Mouse (Mus musculus) stomach, embryonic 14.5 days (tissue): ENCODE data around the gene Ino80b. TPM values are rescaled to one million over a fixed set of nuclear protein-coding genes. Genes with fewer than 3 reads are reported as not detected.
A peak's percentile ranks its signal among the peaks of the same experiment; 100 is the strongest.

Experiments used
- ATAC-seq: fragments of 200-750 bp; cut with Nextera tagmentation; 2 replicates; pipeline ENCODE4 v1.8.0; 2017; ENCODE audit warnings: low read depth, moderate TSS enrichment; ENCODE audit not compliant: insufficient number of reproducible peaks, insufficient read depth, low FRiP score
- H3K27ac ChIP-seq: fragments of 300-500 bp; sonication (generic); 2 replicates; pipeline ENCODE4 v1.5.1; 2014; ENCODE audit warnings: mild to moderate bottlenecking, low read length, moderate library complexity, mixed read lengths
- H3K27me3 ChIP-seq: fragments of 300-500 bp; sonication (generic); 2 replicates; pipeline ENCODE4 v1.6.1; 2014; ENCODE audit warnings: low read length, control low read depth, mixed read lengths; ENCODE audit not compliant: control insufficient read depth, insufficient read depth
- H3K36me3 ChIP-seq: fragments of 300-500 bp; sonication (generic); 2 replicates; pipeline ENCODE4 v1.6.1; 2014; ENCODE audit warnings: mild to moderate bottlenecking, control low read depth, low read length, moderate library complexity, mixed read lengths; ENCODE audit not compliant: control insufficient read depth, insufficient read depth
- H3K4me1 ChIP-seq: fragments of 300-500 bp; sonication (generic); 2 replicates; pipeline ENCODE4 v1.6.1; 2014; ENCODE audit warnings: low read length, control low read depth, mixed read lengths; ENCODE audit not compliant: control insufficient read depth, insufficient read depth
- H3K4me2 ChIP-seq: fragments of 300-500 bp; sonication (generic); replicated peaks from 2 replicates; pipeline ENCODE4 v1.6.1; 2014; ENCODE audit warnings: low read depth, low read length, control low read depth
- H3K4me3 ChIP-seq: fragments of 300-500 bp; sonication (generic); 2 replicates; pipeline ENCODE4 v1.5.1; 2014; ENCODE audit warnings: low read depth, low read length, control low read depth
- H3K9ac ChIP-seq: fragments of 300-500 bp; sonication (generic); replicated peaks from 2 replicates; pipeline ENCODE4 v1.6.1; 2014; ENCODE audit warnings: low read depth, mild to moderate bottlenecking, control low read depth, low read length, moderate library complexity, mixed read lengths
- H3K9me3 ChIP-seq: fragments of 300-500 bp; sonication (generic); 2 replicates; pipeline ENCODE4 v1.6.1; 2016; ENCODE audit warnings: low read depth, low read length, control low read depth; ENCODE audit not compliant: control insufficient read depth
- WGBS: fragments of 180-500 bp; shearing (Covaris S2); extraction: QIAGEN DNeasy Blood & Tissue Kit; methylation state at CpG from one replicate; pipeline ENCODE4 v1.1.7; 2014; 5-methylcytosine and 5-hydroxymethylcytosine counted together
- polyA plus RNA-seq: library from polyadenylated mRNA; unstranded; fragments of >200 nt; fragmentation: Nextera tagmentation; extraction: Ambion mirVana; gene quantifications from 2 replicates; pipeline ENCODE4 v1.2.1, GENCODE M21; 2014

The Ino80b gene
- polyA plus RNA-seq, 1 experiment from 2014 or later: 13.6 TPM

DNA sequence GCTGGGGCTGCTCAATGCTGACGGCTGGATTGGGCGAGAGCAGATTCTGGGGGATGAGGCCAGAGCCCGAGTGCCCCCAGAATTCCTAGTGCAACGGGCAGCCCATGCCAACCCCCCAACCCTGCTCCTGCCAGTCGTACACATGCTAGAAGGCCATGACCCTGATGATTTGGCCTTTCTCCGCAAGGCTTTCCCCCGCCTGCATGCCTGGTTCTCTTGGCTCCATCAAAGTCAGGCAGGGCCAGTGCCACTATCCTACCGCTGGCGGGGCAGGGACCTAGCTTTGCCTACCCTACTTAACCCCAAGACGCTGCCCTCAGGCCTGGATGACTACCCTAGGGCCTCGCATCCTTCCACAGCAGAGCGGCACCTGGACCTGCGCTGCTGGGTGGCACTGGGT lies 7.6 kb downstream of the Ino80b start:
- Histone ChIP-seq H3K4me3 (no peak overlapping the region), H3K4me1 (peaks cover 30% of the 10 kb centered on the region), H3K4me2 (no peak overlapping the region), H3K9ac (no peak overlapping the region), H3K27ac (no peak overlapping the region), H3K9me3 (no peaks in the 10 kb centered on the region), H3K36me3 (peaks cover 21% of the 10 kb centered on the region), H3K27me3 (no peaks in the 10 kb centered on the region)
- no peak for ATAC-seq
- WGBS: 89% methylated on average over 13 of the region's 13 CpGs

DNA sequence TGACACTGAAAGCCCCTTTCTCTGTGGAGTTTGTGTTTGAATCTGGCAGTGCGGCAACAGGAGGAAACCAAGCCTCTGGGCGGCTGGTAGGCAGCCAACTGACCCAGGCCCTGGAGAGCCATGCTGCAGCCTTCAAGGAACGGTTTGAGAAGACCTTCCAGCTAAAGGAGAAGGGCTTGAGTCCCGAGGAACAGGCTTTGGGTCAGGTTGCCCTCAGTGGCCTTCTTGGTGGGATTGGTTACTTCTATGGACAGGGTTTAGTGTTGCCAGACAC lies 8.1 kb downstream of the Ino80b start:
- Histone ChIP-seq H3K4me2 (no peak overlapping the region), H3K9me3 (no peaks in the 10 kb centered on the region), H3K27me3 (no peaks in the 10 kb centered on the region), H3K27ac (no peak overlapping the region), H3K4me1 (peaks cover 25% of the 10 kb centered on the region), H3K4me3 (no peak overlapping the region), H3K9ac (no peak overlapping the region), H3K36me3 (peaks cover 22% of the 10 kb centered on the region)
- no peak for ATAC-seq
- WGBS: 87% methylated on average over 4 of the region's 4 CpGs

DNA sequence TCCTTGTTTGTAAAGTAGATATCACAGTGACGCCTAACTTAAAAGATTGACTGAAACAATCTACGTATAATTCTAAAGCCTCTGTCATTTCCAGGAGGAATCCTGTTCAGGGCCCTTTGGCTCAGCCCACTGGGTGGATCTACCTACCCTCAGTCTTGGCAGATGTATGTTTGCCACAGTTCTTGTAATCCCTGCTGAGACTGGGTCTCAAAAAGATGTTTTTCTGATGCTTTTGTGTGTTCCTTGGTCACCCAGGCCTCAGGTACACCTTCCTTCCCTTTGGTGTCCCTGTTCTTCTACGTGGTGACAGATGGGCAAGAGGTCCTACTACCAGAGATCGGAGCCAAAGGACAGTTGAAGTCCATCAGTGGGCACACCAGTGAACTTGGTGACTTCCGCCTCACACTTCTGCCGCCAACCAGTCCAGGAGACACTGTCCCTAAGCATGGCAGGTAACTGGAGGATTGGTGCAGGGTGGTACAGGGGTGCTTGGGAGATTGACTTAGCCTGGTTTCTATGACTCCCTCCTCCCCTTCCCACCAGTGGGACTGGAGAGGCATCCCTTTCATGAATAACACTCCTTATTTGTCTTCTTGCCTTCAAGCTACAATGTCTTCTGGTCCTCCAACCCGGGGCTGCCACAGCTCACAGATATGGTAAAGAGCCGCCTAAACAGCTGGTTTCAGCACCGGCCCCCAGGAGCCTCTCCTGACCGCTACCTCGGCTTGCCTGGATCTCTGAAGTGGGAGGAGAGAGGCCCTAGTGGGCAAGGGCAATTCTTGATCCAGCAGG lies 8.7 kb downstream of the Ino80b start:
- Histone ChIP-seq H3K4me2 (peak overlapping the region; percentile 94), H3K27ac (no peak overlapping the region), H3K9me3 (no peaks in the 10 kb centered on the region), H3K9ac (peak overlapping the region; percentile 71; the same call in 1 of the 2 replicates), H3K4me3 (peak overlapping the region; percentile 65), H3K36me3 (peaks cover 25% of the 10 kb centered on the region), H3K4me1 (peaks cover 25% of the 10 kb centered on the region), H3K27me3 (no peaks in the 10 kb centered on the region)
- WGBS: 71% methylated on average over 11 of the region's 11 CpGs
- no peak for ATAC-seq

DNA sequence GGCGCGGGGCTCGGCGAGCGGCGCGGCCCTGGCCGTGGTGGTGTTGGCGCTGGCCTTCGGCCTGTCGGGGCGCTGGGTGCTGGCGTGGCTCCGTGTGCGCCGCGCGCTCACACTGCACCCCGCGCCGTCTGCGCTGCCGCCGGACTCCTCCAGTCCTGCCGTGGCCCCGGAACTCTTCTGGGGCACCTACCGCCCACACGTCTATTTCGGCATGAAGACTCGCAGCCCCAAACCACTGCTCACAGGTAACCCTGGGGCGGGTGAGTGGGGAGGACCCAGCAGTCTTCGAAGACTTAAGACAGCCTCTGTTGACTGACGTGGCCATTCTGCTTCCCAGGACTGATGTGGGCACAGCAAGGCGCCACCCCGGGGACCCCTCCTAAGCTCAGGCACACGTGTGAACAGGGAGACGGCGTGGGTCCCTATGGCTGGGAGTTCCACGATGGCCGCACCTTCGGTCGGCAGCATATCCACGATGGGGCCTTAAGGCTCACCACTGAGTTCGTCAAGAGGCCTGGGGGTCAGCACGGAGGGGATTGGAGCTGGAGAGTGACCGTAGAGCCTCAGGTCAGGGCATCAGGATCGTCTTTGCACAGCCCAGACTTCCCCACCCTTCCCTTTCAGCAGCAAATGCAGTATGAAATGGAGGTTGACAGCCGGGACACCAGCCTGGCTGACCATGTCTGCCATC lies 9.4 kb downstream of the Ino80b start:
- ATAC-seq: peak; percentile 18; the same call in 1 of the 2 replicates
- Histone ChIP-seq H3K27ac (peak overlapping the region; percentile 77), H3K9ac (peak overlapping the region; percentile 71), H3K9me3 (no peaks in the 10 kb centered on the region), H3K4me1 (peaks cover 25% of the 10 kb centered on the region), H3K36me3 (peaks cover 25% of the 10 kb centered on the region), H3K4me2 (peak overlapping the region; percentile 94), H3K4me3 (peak overlapping the region; percentile 65), H3K27me3 (no peaks in the 10 kb centered on the region)
- WGBS: 2% methylated on average over 46 of the region's 48 CpGs

DNA sequence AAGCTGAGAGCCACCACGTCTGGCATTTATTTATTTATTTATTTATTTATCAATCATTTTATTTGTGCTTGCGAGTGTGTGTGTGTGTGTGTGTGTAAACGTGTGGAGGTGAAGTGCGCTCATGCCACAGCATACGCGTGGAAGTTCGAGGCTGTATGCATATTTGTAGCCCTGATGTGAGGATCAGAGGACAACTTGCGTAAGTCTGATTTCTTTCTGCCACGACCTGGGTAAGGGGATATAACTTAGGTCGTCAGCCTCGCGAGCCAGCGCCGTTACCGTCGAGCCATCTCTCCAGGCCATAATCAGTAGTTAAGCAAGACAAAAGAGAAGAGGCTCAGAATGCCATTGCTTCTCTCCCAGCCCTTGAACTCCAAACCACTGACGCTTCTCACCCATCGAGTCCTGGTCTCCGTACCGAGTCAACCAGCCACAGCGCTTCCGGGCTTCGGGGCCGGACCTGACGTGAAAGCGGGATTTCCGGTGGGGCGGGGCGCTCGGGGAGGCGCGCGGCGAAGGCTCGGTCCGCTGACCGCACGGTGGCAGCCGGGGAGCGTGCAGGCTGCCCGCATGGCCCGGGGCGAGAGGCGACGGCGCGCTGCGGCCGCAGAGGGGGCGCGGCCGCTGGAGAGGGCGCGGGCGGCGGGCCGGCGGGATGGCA lies 10.1 kb downstream of the Ino80b start, which contains the start of gene Mogs:
Mogs (plus strand) TSS at position 486 of the 661 bp plus-strand sequence.
- ATAC-seq: peak; percentile 93
- under 1% methylated on average over 57 of the region's 58 CpGs for WGBS
- H3K36me3 ChIP-seq: peaks cover 25% of the 10 kb centered on the region
- peak within 1 kb of the TSS; percentile 77 for H3K27ac ChIP-seq
- H3K9ac ChIP-seq: peak within 1 kb of the TSS; percentile 71
- no peaks in the 10 kb centered on the region for H3K9me3 ChIP-seq
- H3K27me3 ChIP-seq: no peaks in the 10 kb centered on the region
- peak within 1 kb of the TSS; percentile 94 for H3K4me2 ChIP-seq
- peaks cover 22% of the 10 kb centered on the region for H3K4me1 ChIP-seq
- H3K4me3 ChIP-seq: peak within 1 kb of the TSS; percentile 65

DNA sequence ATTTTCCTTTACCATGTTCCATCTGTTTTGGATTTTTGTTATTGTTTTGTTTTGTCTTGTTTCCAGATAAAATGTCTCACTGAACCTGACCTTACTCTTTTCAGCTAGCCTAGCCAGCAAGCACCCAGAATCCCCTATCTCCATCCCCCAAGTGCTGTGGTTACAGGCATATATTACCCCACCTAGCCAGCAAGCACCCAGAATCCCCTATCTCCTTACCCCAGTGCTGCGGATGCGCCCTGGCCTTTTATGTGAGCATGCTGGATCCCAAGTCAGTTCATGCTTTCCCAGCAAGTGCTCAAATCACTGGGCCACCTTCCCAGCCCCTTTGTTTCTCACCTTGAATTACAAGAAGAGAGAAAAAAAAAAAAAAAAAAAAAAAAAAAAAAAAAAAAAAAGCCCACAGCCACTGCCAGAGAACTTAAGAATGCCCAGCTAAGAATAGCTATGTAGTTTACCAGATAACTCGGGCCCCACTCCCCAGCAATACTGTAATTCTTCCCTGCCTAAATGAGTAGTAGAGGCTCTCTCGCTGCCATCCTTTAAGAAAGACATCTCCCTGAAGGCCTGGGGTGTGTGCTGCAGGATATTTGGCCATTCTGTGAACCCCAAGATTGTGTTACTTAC lies 13.6 kb downstream of the Ino80b start:
- 87% methylated on average over 4 of the region's 4 CpGs for WGBS
- no peak for ATAC-seq

DNA sequence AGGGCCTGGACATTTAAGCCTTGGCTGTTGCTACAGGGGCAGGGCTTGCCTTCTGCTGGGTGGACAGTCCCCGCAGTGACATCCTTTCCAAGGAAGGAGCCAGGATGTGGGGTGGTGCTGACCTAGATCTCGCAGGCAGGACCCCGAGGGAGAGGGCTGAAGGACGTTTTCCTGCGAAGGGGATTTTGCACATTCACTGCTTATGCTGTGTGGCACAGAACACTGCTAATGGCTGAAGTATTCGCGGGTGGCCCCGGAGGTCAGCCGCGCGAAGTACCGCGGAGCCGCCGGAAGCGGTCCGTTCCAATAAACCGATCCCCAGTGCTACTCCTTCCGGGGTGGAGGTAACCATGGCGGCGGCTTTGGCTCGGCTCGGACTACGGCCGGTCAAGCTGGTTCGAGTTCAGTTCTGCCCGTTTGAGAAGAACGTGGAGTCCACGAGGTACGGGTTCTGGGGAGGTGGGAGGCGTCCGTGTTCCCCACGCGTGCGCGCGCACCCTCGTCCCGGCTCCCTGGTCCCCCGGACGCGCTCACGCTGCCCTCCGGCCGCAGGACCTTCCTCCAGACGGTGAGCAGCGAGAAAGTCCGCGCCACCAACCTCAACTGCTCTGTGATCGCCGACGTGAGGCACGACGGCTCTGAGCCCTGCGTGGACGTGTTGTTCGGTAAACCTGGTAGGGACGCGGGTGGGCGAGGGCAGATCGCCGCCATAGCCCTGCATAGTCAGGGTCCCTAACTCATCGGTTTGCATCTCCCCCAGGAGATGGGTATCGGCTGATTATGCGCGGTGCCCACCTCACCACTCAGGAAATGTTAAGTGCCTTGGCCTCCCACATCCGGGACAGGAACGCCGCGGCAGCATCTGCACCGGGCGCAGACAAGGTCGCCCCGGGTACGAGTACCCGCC lies 16.2 kb downstream of the Ino80b start, which contains the start of gene Mrpl53:
Mrpl53 (plus strand) TSS at position 279 of the 907 bp plus-strand sequence.
- no peaks in the 10 kb centered on the region for H3K27me3 ChIP-seq
- H3K9ac ChIP-seq: peak within 1 kb of the TSS; percentile 94
- WGBS: under 1% methylated on average over 76 of the region's 76 CpGs
- peaks cover 4% of the 10 kb centered on the region; the same call in 1 of the 2 replicates for H3K36me3 ChIP-seq
- no peaks in the 10 kb centered on the region for H3K9me3 ChIP-seq
- peaks cover 17% of the 10 kb centered on the region for H3K4me1 ChIP-seq
- peak within 1 kb of the TSS; percentile 96 for H3K4me3 ChIP-seq
- H3K27ac ChIP-seq: peak within 1 kb of the TSS; percentile 78
- peak; percentile 83 for ATAC-seq
- H3K4me2 ChIP-seq: peak within 1 kb of the TSS; percentile 87

More for the DNA sequence above, 13.6 kb downstream of the Ino80b start:
- Histone ChIP-seq H3K27ac (no peak overlapping the region), H3K36me3 (peaks cover 4% of the 10 kb centered on the region; the same call in 1 of the 2 replicates), H3K27me3 (no peaks in the 10 kb centered on the region), H3K9me3 (no peaks in the 10 kb centered on the region), H3K9ac (no peak overlapping the region), H3K4me3 (no peak overlapping the region), H3K4me1 (peaks cover 26% of the 10 kb centered on the region), H3K4me2 (no peak overlapping the region)
